Mouse (Mus musculus) testis, adult 2 months (tissue): ENCODE measurements at regions not wholly inside any gene's neighbourhood (a gene's known extent, or its start where the extent isn't known, plus 50 kb on each side); places are given as distances from the start of the nearest gene placed in this dataset.

ENCODE experiments used
- CTCF ChIP-seq: fragments of 200-500 bp; IDR thresholded peaks from 2 replicates; pipeline ENCODE4 v1.5.1; 2012; ENCODE audit warnings: low read depth, mild to moderate bottlenecking, inconsistent platforms, low read length, moderate library complexity; ENCODE audit not compliant: control insufficient read depth, insufficient read depth, insufficient replicate concordance
- POLR2A ChIP-seq: fragments of 200-500 bp; IDR thresholded peaks from 2 replicates; pipeline ENCODE4 v1.6.1; 2012; ENCODE audit warnings: low read depth, mild to moderate bottlenecking, inconsistent platforms, low read length, moderate library complexity; ENCODE audit not compliant: control insufficient read depth

DNA sequence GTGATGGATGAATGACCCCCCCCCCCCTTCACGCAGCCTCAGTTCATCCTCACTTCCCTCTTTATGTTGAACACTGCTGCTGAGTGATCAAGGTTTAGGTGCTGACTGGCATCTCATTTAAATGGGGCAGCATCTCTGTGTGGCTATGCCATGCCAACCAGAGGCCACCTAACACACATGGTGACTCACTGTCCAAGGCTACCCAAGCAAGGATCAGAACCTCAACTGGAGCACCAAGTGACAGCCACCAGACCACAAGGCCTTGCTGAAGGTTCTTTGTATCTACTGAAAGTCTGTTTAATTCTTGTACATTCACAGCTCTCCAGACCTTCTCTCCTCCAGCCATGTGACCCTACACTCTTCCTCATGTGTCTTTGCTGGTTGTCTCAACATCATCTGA is 347.6 kb upstream of the Myt1l start:
- TF ChIP-seq CTCF (no peak), POLR2A (no peak)
